Comparison of ENCODE assay signal across 7 mouse cellular contexts in the genomic region with DNA sequence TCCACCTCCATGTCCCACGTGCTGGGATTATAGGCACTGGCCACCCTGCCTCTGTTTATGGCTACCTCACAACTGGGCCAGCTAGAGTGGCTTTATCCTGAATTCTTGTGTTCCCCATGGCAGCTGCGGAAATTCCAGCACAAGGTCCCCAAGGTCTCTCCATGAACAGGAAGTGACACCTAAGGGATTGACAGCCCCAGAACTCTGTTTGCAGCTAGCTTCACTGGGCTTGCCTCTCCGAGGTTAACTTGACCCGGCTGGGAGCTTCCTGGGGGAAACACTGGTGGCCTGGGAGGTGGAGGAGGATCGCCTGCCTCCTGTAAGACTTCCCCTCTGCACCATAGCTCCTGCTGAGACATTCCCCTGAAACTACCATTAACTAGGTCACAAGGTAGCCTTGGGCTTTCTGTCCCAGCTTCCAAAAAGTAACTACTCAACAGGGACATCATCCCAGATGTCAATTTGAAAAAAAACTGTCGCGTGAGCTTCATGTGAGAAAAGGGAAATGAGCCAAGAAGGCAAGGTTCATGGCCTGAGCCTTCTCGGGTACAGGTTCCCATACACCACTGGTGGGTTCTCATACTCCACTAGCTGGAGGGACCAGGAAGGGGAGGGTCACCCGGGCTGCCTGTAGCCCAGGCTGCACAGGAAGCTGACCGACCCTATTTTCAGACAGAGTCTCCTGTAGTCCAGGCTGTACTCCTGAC. TPM values are rescaled to one million over a fixed set of nuclear protein-coding genes. Genes with fewer than 3 reads are reported as not detected.
DNase-seq lines count a peak whose midpoint lies in the region; ATAC-seq lines count a peak whose summit lies in the region.

No protein-coding gene starts in this region.

- no peaks in the 10 kb centered on the region for H3K36me3 ChIP-seq in embryonic facial prominence, embryonic 11.5 days (replicated peaks; ENCODE audit: control insufficient read depth, insufficient read depth, low read depth, low read length)
- H3K36me3 ChIP-seq in forebrain, embryonic 14.5 days (ENCODE audit: control insufficient read depth, insufficient read depth, low read length), result no peaks in the 10 kb centered on the region

- H3K4me3 ChIP-seq in embryonic facial prominence, embryonic 11.5 days (ENCODE audit: low read depth, low read length), result peak overlapping the region; percentile 42
- peak overlapping the region; percentile 28 for H3K4me3 ChIP-seq in forebrain, embryonic 14.5 days (ENCODE audit: low read depth, low read length)

- peak overlapping the region; percentile 11; the same call in 1 of the 2 replicates for H3K9ac ChIP-seq in embryonic facial prominence, embryonic 11.5 days (replicated peaks; ENCODE audit: low read length)
- H3K9ac ChIP-seq in forebrain, embryonic 14.5 days (ENCODE audit: low read length), result peak overlapping the region; percentile 43; the same call in 1 of the 2 replicates

- no peaks in the 10 kb centered on the region for H3K4me1 ChIP-seq in embryonic facial prominence, embryonic 11.5 days (ENCODE audit: control insufficient read depth, insufficient read depth, low read length)
- no peaks in the 10 kb centered on the region for H3K4me1 ChIP-seq in forebrain, embryonic 14.5 days (ENCODE audit: control insufficient read depth, insufficient read depth, low read length)

- no peaks in the 10 kb centered on the region for H3K9me3 ChIP-seq in embryonic facial prominence, embryonic 11.5 days (replicated peaks; ENCODE audit: control insufficient read depth, low read length)
- 0 out of 2 replicates have a peak, but pooled peaks cover 3% of the 10 kb centered on the region for H3K9me3 ChIP-seq in forebrain, embryonic 14.5 days (replicated peaks; ENCODE audit: control insufficient read depth, low read length)

- ATAC-seq in embryonic facial prominence, embryonic 11.5 days (replicated peaks; ENCODE audit: insufficient number of reproducible peaks, low FRiP score, low TSS enrichment, low read depth), result no peak
- no peak for ATAC-seq in forebrain, embryonic 14.5 days

- no peaks in the 10 kb centered on the region for H3K27me3 ChIP-seq in embryonic facial prominence, embryonic 11.5 days (ENCODE audit: control insufficient read depth, insufficient read depth, low read length)
- H3K27me3 ChIP-seq in forebrain, embryonic 14.5 days (replicated peaks; ENCODE audit: control insufficient read depth, insufficient read depth, low read length), result no peaks in the 10 kb centered on the region

- peak overlapping the region; percentile 82 for H3K4me2 ChIP-seq in embryonic facial prominence, embryonic 11.5 days (ENCODE audit: low read depth, low read length)
- H3K4me2 ChIP-seq in forebrain, embryonic 14.5 days (ENCODE audit: low read length), result peak overlapping the region; percentile 59

- WGBS in embryonic facial prominence, embryonic 11.5 days, result 36% methylated on average over 10 of the region's 10 CpGs
- 45% methylated on average over 10 of the region's 10 CpGs for WGBS in forebrain, embryonic 14.5 days

- peak overlapping the region; percentile 24; the same call in 1 of the 2 replicates for H3K27ac ChIP-seq in embryonic facial prominence, embryonic 11.5 days (replicated peaks; ENCODE audit: low read depth, low read length)
- no peak overlapping the region for H3K27ac ChIP-seq in forebrain, embryonic 14.5 days (ENCODE audit: low read depth, low read length)

- DNase-seq in embryonic facial prominence, embryonic 11.5 days (ENCODE audit: low spot score), result peak; percentile 10
- no peak for DNase-seq in forebrain, embryonic 14.5 days (ENCODE audit: low spot score)
- DNase-seq in kidney, adult 11 months, result peak; percentile 45
- peak; percentile 33 to 52 for DNase-seq in lung, postnatal 4 days
- DNase-seq in T-cell, adult 2 months (ENCODE audit: low spot score), result no peak
- DNase-seq in right cerebral cortex, adult 18-20 months, result no peak
- DNase-seq in B cell, adult 2 months, result no peak

RNA-seq across cellular contexts. Expression of gene Rfc2, which starts 8.5 kb away (rescaled TPM):
- 344 and 365 TPM in 2 replicates for polyA plus RNA-seq in embryonic facial prominence, embryonic 11.5 days (2014; fragmentation: Nextera tagmentation; extraction: Ambion mirVana)
- 240 and 256 TPM in 2 replicates for polyA plus RNA-seq in forebrain, embryonic 14.5 days (2014; fragmentation: Nextera tagmentation; extraction: Ambion mirVana)

RNA-seq across cellular contexts. Expression of gene Syna, which starts 12.7 kb away (rescaled TPM):
- 0.14 TPM in 1 of 2 replicates, not detected in the other for polyA plus RNA-seq in embryonic facial prominence, embryonic 11.5 days (2014; fragmentation: Nextera tagmentation; extraction: Ambion mirVana)
- polyA plus RNA-seq in forebrain, embryonic 14.5 days (2014; fragmentation: Nextera tagmentation; extraction: Ambion mirVana), result 0.10 TPM in 1 of 2 replicates, not detected in the other

RNA-seq across cellular contexts. Expression of gene Clip2, which starts 20.4 kb away (rescaled TPM):
- 4.6 and 5.5 TPM in 2 replicates for polyA plus RNA-seq in embryonic facial prominence, embryonic 11.5 days (2014; fragmentation: Nextera tagmentation; extraction: Ambion mirVana)
- 11.1 and 15.6 TPM in 2 replicates for polyA plus RNA-seq in forebrain, embryonic 14.5 days (2014; fragmentation: Nextera tagmentation; extraction: Ambion mirVana)

RNA-seq across cellular contexts. Expression of gene Lat2, which starts 42.2 kb away (rescaled TPM):
- polyA plus RNA-seq in embryonic facial prominence, embryonic 11.5 days (2014; fragmentation: Nextera tagmentation; extraction: Ambion mirVana), result 0.56 and 0.77 TPM in 2 replicates
- 0.99 and 1.6 TPM in 2 replicates for polyA plus RNA-seq in forebrain, embryonic 14.5 days (2014; fragmentation: Nextera tagmentation; extraction: Ambion mirVana)

Comparison
In these comparisons a context has a peak if more than half of its experiments do, and no peak if none do; other contexts are left out.
1. DNase-seq: peak in embryonic facial prominence, embryonic 11.5 days (single experiment), kidney, adult 11 months (single experiment) and lung, postnatal 4 days (2 of 2); none in forebrain, embryonic 14.5 days (single experiment), T-cell, adult 2 months (single experiment), right cerebral cortex, adult 18-20 months (single experiment) and B cell, adult 2 months (0 of 2).